Mouse (Mus musculus) stomach, embryonic 14.5 days (tissue): ENCODE measurements around the gene Hap1. TPM values are rescaled to one million over a fixed set of nuclear protein-coding genes. Genes with fewer than 3 reads are reported as not detected.
"Not testable (repeated sequence)": the region's sequence is repeated elsewhere in the genome, so short reads cannot be mapped to it uniquely, and the experiment has no call there.

ENCODE experiments used
- ATAC-seq: fragments of 200-750 bp; cut with Nextera tagmentation; 2 replicates; pipeline ENCODE4 v1.8.0; 2017; ENCODE audit warnings: low read depth, moderate TSS enrichment; ENCODE audit not compliant: insufficient number of reproducible peaks, insufficient read depth, low FRiP score
- H3K27ac ChIP-seq: fragments of 300-500 bp; sonication (generic); 2 replicates; pipeline ENCODE4 v1.5.1; 2014; ENCODE audit warnings: mild to moderate bottlenecking, low read length, moderate library complexity, mixed read lengths
- H3K27me3 ChIP-seq: fragments of 300-500 bp; sonication (generic); 2 replicates; pipeline ENCODE4 v1.6.1; 2014; ENCODE audit warnings: low read length, control low read depth, mixed read lengths; ENCODE audit not compliant: control insufficient read depth, insufficient read depth
- H3K36me3 ChIP-seq: fragments of 300-500 bp; sonication (generic); 2 replicates; pipeline ENCODE4 v1.6.1; 2014; ENCODE audit warnings: mild to moderate bottlenecking, control low read depth, low read length, moderate library complexity, mixed read lengths; ENCODE audit not compliant: control insufficient read depth, insufficient read depth
- H3K4me1 ChIP-seq: fragments of 300-500 bp; sonication (generic); 2 replicates; pipeline ENCODE4 v1.6.1; 2014; ENCODE audit warnings: low read length, control low read depth, mixed read lengths; ENCODE audit not compliant: control insufficient read depth, insufficient read depth
- H3K4me2 ChIP-seq: fragments of 300-500 bp; sonication (generic); replicated peaks from 2 replicates; pipeline ENCODE4 v1.6.1; 2014; ENCODE audit warnings: low read depth, low read length, control low read depth
- H3K4me3 ChIP-seq: fragments of 300-500 bp; sonication (generic); 2 replicates; pipeline ENCODE4 v1.5.1; 2014; ENCODE audit warnings: low read depth, low read length, control low read depth
- H3K9ac ChIP-seq: fragments of 300-500 bp; sonication (generic); replicated peaks from 2 replicates; pipeline ENCODE4 v1.6.1; 2014; ENCODE audit warnings: low read depth, mild to moderate bottlenecking, control low read depth, low read length, moderate library complexity, mixed read lengths
- H3K9me3 ChIP-seq: fragments of 300-500 bp; sonication (generic); 2 replicates; pipeline ENCODE4 v1.6.1; 2016; ENCODE audit warnings: low read depth, low read length, control low read depth; ENCODE audit not compliant: control insufficient read depth
- WGBS: fragments of 180-500 bp; shearing (Covaris S2); extraction: QIAGEN DNeasy Blood & Tissue Kit; methylation state at CpG from one replicate; pipeline ENCODE4 v1.1.7; 2014; 5-methylcytosine and 5-hydroxymethylcytosine counted together
- polyA plus RNA-seq: library from polyadenylated mRNA; unstranded; fragments of >200 nt; fragmentation: Nextera tagmentation; extraction: Ambion mirVana; gene quantifications from 2 replicates; pipeline ENCODE4 v1.2.1, GENCODE M21; 2014

Hap1 gene
- polyA plus RNA-seq, 1 experiment from 2014 or later: 10.8 TPM

DNA sequence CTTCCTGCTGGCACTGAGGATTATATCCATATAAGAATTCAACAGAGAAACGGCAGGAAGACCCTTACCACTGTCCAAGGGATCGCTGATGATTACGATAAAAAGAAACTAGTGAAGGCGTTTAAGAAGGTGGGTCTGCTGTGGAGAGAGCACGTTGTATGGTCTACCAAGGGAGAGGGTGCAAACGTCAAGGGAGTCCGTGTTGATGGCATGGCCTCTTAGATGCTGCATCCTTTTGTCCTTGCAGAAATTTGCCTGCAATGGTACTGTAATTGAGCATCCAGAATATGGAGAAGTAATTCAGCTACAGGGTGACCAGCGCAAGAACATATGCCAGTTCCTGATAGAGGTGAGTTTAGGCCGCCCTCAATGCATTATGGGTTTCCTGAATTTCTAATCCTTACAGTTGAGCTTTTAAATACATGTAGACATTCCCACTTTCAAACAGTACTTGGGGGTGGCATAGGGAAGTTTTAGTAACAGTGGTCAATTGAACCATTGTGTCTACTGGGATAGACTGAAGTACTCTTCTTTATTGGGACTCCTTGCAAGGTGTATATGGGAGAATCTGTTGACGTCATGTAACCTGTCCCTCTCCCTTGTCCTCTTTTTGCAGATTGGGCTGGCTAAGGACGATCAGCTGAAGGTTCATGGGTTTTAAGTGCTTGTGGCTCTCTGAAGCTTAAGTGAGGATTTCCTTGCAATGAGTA, 35.1 kb downstream of the Hap1 start:
- not testable (repeated sequence) for H3K4me1 ChIP-seq, H3K27me3 ChIP-seq, H3K9me3 ChIP-seq, ATAC-seq
- Histone ChIP-seq H3K9ac (peak overlapping the region; percentile 40), H3K4me3 (peak overlapping the region; percentile 54), H3K4me2 (peak overlapping the region; percentile 80), H3K27ac (peak overlapping the region; percentile 95), H3K36me3 (peaks cover 19% of the 10 kb centered on the region)
- 18% methylated on average over 11 of the region's 11 CpGs for WGBS

DNA sequence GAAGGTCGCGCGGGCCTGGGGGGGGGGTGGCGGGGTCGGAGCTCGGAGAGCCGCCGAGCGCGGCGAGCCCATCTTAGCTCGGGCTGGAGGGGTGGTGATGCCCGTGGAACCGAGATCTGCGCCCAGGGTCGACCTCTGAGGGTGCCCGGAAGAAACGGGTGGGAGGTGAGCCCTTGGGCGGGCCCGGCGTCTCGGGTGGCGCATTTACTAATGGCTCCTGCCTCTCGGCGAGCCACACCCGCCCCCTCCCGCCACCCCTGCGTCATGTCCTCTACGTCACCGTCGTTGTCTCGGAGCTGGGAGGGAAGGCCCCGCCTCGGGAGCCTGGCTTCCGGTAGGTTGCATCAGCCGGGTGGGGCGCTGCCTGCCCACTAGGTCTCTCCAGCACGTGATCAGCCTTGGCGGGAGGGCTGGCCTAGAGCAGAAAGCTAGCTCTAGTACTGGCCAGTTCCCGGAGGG, 35.7 kb downstream of the Hap1 start:
- WGBS: 0% methylated on average over 40 of the region's 40 CpGs
- H3K9me3 ChIP-seq: no peaks in the 10 kb centered on the region
- ATAC-seq: peak; percentile 85
- H3K4me2 ChIP-seq: peak overlapping the region; percentile 80
- no peaks in the 10 kb centered on the region for H3K27me3 ChIP-seq
- peak overlapping the region; percentile 95 for H3K27ac ChIP-seq
- H3K4me1 ChIP-seq: no peaks in the 10 kb centered on the region
- peak overlapping the region; percentile 54 for H3K4me3 ChIP-seq
- peaks cover 19% of the 10 kb centered on the region for H3K36me3 ChIP-seq
- peak overlapping the region; percentile 91 for H3K9ac ChIP-seq

DNA sequence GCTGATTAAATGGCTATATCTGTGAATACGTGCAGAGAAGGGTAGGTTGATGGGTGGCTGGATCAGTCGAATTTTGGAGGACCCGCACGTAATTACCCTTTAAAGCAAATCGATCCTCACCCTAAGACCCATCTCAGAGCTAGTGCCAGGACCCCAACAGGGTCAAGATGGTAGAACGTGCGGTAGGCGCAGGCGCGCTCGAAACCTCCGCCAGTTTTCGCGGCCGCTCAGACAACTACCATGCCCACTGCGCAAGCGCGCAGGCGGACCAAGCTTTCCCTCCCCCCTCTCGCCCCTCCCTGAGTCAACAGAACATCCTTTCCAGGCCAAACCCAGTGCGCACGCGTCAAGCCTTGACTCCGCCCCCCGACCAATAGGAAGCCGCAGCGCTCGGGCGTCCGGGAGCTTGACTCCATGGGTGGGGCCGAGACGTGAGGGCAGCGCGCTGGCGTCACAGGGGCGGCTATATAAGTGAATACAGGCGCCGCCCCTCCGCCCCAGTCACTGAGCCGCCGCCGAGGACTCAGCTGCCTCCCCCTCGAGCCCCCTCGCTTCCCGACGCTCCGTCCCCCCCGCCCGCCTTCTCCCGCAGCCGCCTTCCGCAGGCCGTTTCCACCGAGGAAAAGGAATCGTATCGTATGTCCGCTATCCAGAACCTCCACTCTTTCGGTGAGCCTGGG, 36.3 kb downstream of the Hap1 start, which contains the start of gene Eif1:
TSS of gene Eif1 (plus strand) at position 394 of the 680 bp plus-strand sequence.
- peaks cover 19% of the 10 kb centered on the region for H3K36me3 ChIP-seq
- H3K4me2 ChIP-seq: peak within 1 kb of the TSS; percentile 80
- H3K27me3 ChIP-seq: no peaks in the 10 kb centered on the region
- peak; percentile 89 for ATAC-seq
- WGBS: under 1% methylated on average over 58 of the region's 58 CpGs
- no peaks in the 10 kb centered on the region for H3K4me1 ChIP-seq
- peak within 1 kb of the TSS; percentile 54 for H3K4me3 ChIP-seq
- H3K9ac ChIP-seq: peak within 1 kb of the TSS; percentile 91
- H3K9me3 ChIP-seq: no peaks in the 10 kb centered on the region
- peak within 1 kb of the TSS; percentile 95 for H3K27ac ChIP-seq

DNA sequence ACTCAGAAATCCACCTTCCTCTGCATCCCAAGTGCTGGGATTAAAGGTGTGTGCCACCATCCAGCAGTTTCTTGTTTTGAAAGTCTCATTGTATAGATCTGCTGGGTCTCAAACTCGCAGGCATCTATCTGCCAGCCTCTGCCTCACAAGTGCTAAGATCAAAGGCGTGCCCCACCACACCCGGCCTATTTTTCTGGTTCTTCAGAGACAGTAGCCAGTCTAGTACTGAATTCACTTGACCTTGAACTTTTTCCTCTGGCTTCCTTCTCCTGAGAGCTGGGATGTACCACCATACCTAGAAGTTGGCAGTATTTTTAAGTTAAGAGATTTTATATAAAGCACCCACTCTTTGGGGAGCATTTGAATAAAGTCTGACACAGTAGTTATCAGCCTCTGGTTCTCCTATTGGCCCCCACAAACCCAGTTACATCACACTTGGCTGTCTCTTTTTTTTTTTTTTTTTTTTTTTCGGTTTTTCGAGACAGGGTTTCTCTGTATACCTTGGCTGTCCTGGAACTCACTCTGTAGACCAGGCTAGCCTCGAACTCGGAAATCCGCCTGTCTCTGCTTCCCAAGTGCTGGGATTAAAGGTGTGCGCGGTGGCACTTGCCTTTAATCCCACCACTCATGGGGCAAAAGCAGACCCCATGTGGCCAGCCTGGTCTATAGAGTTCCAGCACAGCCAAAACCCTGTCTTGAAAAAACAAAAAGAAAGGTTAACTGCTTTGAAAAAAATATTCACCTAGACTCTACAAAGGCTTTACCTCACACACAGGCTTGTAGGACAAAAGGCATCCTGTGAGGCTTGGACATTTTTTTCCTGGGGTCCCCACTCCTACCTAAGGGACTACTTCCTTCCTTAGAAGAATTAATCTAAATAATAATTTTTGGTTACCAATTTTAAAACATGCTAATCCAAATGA, 37.1 kb downstream of the Hap1 start:
- Histone ChIP-seq H3K27ac (no peak overlapping the region), H3K27me3 (no peaks in the 10 kb centered on the region), H3K9ac (no peak overlapping the region), H3K4me2 (peak overlapping the region; percentile 32), H3K36me3 (peaks cover 19% of the 10 kb centered on the region), H3K4me3 (peak overlapping the region; percentile 10), H3K9me3 (no peaks in the 10 kb centered on the region), H3K4me1 (no peaks in the 10 kb centered on the region)
- no peak for ATAC-seq
- WGBS: 82% methylated on average over 10 of the region's 10 CpGs

DNA sequence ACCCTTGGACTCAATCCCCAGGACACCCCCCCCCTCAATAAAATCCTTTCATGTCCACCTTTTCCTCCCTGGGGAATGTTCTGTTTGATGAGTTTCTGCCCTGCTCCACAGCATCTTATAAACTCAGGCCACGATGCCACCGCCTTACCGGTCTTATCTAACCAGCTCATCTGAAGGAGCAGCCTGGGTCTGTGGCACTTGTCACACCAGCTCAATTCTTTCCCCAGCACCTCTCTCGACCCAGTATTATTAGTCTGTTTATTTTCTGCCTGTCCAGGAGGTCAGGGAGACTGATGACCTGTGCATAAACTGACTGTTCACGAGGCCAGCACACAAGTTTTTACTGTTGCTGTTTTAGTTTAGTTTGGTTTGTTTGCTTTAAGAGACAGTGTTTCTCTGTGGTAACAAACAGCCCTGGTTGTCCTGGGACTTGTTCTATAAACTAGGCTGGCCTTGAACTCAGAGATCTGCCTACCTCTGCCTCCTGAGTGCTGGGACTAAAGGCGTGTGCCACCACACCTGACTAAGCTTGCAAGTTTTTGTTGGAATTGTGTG, 38.0 kb downstream of the Hap1 start:
- ATAC-seq: no peak
- no peaks in the 10 kb centered on the region for H3K27me3 ChIP-seq
- H3K4me3 ChIP-seq: no peak overlapping the region
- no peak overlapping the region for H3K27ac ChIP-seq
- H3K9ac ChIP-seq: no peak overlapping the region
- no peaks in the 10 kb centered on the region for H3K9me3 ChIP-seq
- WGBS: 38% methylated on average over 6 of the region's 6 CpGs
- H3K4me1 ChIP-seq: no peaks in the 10 kb centered on the region
- H3K4me2 ChIP-seq: no peak overlapping the region
- H3K36me3 ChIP-seq: peaks cover 19% of the 10 kb centered on the region

DNA sequence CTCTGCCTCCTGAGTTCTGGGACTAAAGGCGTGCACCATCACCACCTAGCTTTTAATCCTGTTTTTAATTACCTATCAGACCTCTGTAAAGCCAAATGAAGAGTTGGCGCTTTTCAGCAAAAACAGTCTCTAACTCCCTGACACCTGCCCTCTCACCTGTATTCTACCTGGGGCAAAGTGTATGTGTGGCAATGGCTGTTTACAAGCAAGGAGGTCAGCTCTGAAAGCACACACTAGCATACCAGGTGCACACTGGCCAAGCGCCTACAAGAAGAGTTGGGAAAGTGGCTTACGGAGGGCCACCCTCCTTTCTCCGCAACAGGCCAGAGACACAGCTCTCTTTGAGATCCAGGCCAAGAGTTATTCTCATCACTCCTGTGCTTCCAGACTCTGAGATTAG, 40.5 kb downstream of the Hap1 start:
- H3K4me3 ChIP-seq: no peak overlapping the region
- no peaks in the 10 kb centered on the region for H3K4me1 ChIP-seq
- no peak overlapping the region for H3K4me2 ChIP-seq
- no peaks in the 10 kb centered on the region for H3K36me3 ChIP-seq
- H3K9me3 ChIP-seq: no peaks in the 10 kb centered on the region
- 91% methylated on average over 5 of the region's 5 CpGs for WGBS
- no peak for ATAC-seq
- H3K9ac ChIP-seq: no peak overlapping the region
- H3K27me3 ChIP-seq: no peaks in the 10 kb centered on the region
- no peak overlapping the region for H3K27ac ChIP-seq

DNA sequence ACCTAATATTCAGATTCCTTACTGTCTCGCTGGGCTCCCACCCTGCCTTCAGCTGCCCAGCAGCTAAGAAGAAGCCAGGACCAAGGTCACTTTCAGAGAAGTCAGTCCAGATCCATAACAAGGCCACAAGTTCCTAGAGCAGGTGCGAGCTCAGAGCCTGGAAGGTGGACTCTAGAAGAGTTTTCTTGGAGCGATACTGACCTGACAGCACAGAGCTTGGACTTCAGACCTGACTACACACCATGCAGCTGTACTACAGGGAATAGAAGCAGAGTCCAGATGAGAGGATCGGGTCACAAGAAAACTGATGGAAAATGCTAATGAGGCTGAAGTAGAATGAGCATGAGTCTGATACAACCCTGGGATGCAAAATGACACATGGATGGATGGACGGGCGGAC, 42.5 kb downstream of the Hap1 start:
- Histone ChIP-seq H3K9ac (no peak overlapping the region), H3K27me3 (no peaks in the 10 kb centered on the region), H3K36me3 (no peaks in the 10 kb centered on the region), H3K4me2 (no peak overlapping the region), H3K27ac (no peak overlapping the region), H3K9me3 (no peaks in the 10 kb centered on the region), H3K4me3 (no peak overlapping the region), H3K4me1 (no peaks in the 10 kb centered on the region)
- WGBS: 91% methylated on average over 6 of the region's 6 CpGs
- ATAC-seq: no peak

DNA sequence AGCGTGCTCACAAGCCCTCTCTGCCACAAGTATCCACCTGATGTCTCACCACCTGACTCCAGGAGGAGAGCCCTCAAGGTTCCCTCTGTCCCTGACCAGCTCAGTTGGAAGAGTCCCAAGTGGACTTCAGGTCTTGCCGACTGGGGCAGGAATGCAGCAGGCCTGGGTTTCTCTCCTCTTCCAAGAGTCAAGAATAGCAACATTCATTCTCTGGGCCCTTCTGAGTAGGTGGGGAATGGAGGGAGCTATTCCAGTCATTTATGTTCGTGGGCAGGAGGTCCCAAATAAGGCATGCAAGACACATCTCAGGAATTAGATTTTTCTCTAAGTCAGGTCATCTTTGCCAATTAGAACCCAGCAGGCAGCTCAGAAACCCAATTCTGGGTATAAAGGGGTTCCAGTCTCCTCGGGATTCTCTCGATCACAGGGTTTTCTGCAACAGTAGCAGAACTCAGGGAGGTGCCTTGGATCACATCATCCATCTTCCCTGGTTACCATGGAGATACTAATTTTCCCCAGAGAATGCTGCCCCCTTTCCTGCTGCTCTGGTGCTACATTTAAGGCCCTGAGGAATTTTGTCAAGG, 43.7 kb downstream of the Hap1 start:
- Histone ChIP-seq H3K27me3 (no peaks in the 10 kb centered on the region), H3K9ac (no peak overlapping the region), H3K9me3 (no peaks in the 10 kb centered on the region), H3K36me3 (no peaks in the 10 kb centered on the region), H3K4me3 (no peak overlapping the region), H3K4me2 (no peak overlapping the region), H3K27ac (no peak overlapping the region), H3K4me1 (no peaks in the 10 kb centered on the region)
- ATAC-seq: no peak
- 24% methylated on average over 5 of the region's 5 CpGs for WGBS
